Mouse (Mus musculus) heart, adult 8-10 months (tissue): ENCODE results near the gene Ccdc54. TPM values are rescaled to one million over a fixed set of nuclear protein-coding genes. Genes with fewer than 3 reads are reported as not detected.

Experiments used
- DNase-seq: peaks from one replicate; pipeline ENCODE4 v3.0.0; 2022; ENCODE audit warnings: low spot score
- total RNA-seq, 4 experiments: library from RNA; stranded (reverse); gene quantifications; 2 replicates each; pipeline ENCODE4 v1.2.4; 2022

Gene Ccdc54
- not detected for total RNA-seq

DNA sequence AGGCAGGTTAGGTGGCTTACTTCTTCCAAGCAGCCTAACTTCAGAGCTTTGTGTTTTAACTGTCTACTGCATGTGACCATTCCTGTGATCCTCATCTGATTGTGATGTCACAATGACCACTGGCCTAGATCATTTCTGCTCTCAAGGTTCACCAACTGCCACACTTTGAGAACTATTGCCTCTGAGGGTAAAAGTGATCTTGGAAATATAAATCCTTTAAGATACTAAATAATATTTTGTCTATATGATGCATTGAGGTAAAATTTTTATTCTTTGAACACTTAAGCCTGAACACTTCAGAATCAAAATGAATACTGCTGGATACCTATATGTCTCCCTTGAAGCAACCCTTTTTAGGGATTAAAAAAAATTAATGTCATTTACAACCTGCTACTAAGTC, at the start of gene Ccdc54:
Ccdc54 (minus strand) TSS at position 101 of the 400 bp plus-strand sequence.
- no peak for DNase-seq

DNA sequence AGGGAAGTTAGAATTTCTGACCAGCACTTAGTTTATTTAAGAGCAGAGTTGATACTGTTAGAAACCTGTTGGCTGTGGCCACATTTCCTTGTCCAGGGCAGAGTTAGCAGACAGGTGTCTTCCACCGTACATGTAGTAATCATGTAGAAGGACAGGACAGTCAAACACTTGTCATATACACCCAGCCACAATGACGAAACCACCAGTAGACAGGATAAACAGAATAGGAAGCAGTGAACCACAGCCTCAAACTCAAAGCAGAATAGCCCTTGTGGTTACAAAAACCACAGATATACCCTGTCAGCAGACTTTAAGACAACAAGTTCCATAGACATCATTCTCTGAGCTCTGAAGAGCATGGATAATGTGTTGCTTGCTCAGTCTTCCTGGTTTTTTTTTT, 41.6 kb upstream of the Ccdc54 start:
- DNase-seq: no peak

DNA sequence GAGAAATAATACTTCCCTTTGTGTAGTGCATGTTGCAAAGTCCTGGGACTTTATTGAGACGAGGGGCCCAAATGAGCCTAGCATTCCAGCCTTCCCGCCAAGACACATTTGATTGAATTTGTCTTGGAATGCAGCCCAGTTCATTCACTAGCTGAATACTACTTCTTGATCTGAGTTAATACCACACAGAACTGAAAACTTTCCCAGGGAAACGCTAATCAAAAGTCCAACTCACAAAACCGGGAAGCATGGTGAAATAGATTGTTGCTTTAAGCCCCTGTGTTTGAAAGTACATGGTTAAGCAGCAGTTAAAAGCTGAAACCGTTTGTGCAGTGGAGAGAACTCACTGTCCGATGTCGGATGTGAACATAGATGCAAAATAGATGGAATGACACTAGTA, 24.6 kb upstream of the Ccdc54 start:
- DNase-seq: no peak

DNA sequence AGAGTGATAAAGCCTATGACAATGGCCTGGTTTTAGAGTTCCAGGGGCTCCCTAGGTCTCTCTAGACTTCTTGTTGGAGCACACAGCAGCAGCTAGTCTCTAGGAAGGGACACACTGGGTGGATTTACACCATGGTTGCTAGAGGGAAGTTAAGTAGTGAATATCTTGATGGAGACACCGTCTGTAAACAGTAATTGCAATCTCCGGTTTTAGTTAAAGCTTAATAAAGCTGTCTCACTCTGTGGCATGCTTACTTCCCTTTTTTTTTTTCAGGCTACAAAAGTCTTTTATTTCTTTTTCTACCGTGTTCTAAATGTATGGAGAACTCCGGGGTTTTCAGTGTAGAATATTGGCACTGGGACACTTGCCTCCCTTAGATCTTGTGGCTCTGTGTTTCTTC, 22.0 kb upstream of the Ccdc54 start:
- DNase-seq: no peak

DNA sequence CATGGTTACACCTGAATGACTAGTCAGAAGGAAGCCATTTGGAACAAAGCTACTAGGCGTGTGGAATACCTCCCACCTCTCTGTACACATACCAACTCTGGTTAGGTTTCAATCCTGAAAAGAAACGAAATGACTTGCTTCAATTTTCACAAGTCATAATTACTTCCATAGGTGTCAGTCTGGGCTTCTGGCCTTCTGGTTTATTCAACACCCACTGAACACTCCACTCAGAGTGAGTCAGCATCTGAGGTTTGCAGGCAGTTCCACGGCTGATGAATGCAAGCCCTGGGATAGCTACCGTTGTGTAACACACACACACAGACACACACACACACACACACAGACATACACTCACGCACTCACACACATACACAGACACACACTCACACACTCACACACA, 19.6 kb upstream of the Ccdc54 start:
- DNase-seq: no peak

DNA sequence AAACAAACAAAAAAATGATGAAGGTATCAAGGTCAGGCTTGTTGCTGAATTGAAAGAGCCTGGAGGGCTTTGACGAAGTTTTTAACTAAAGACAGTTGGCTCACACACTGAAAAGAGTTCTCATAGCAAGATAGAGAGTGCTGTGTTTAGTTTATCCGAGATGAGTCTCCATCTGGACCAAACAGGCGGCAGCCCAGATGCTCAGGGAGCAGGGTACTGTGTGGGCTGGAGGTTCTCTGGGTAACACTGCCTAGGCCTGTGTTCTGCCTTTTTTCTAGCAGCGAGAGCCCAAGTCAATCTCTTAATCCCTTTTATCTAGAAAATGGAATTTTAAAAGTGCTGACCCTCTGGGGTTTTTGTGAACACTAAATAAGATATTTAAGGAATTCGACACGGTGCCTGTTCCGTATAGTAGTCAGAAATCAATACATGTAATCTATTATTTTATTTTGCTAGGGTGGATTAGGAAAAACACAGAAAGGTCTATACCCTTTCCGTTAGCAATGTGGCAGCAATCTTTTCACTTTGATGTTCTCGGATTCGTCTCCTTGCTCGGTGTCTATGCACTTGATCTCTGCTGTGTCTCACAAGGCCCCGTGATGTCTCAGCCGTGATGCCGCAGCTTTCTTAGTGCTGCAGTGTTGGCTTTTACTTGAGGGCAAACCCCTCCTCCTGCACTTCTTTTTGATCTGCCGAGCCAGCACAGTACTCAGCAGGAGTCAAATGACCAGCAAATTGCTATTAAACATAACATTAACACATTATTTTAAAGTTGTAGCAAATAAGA, 17.0 kb upstream of the Ccdc54 start:
- DNase-seq: no peak

DNA sequence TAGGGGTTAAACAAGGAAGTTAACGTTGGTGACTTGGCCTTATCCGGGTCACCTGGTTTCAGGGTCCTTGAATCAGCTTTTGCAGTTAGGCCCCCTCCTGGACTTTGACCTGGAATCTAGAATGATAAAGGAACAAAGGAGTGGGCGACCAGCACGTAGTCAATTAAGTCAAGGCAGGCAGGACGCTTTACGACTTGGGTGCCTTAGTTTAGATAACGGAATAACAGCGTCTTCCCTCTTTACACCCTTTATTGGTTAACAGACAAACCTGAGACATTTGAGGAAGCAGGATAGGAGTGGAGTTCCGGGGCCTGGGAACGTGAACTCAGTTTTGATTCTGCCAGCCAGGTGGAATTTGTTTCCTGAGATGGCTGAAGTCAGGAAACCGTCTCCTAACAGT, 13.9 kb upstream of the Ccdc54 start:
- DNase-seq: no peak

DNA sequence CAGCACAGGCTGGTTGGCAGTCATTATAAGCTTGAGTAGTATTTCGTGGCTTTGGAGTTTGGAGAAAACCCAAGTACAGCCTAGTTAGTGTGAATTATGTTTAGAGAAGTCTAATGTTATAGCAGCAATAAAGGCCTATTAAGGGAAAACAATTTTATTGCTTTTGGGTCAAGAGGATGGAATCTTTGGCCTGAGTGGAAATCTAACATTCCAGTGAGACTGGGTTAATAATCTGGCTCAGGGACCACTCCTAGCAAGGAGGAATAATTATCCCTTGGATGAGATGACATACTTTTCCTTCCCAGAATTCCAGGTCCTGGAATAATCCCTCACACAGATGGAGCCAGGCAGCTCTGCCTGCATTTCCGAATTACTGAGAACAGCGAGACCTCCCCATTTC, 11.0 kb upstream of the Ccdc54 start:
- no peak for DNase-seq

DNA sequence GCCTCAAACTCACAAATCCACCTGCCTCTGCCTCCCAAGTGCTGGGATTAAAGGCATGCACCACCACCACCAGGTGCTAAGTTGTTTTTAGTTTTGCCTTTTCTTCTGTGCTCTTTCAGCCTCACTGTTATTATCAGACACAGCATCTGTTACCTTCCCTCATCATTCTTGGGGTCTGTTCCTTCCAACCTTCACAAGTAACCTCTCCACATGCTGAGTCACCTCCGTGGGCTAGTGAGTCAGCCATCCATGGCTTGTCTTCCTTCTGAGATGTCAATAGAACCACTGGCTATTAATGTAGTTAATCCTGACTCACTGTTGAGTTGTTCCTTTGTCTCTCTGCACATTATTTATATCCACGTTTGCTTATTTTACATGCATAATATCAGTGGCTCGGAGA, 9.7 kb upstream of the Ccdc54 start:
- no peak for DNase-seq

DNA sequence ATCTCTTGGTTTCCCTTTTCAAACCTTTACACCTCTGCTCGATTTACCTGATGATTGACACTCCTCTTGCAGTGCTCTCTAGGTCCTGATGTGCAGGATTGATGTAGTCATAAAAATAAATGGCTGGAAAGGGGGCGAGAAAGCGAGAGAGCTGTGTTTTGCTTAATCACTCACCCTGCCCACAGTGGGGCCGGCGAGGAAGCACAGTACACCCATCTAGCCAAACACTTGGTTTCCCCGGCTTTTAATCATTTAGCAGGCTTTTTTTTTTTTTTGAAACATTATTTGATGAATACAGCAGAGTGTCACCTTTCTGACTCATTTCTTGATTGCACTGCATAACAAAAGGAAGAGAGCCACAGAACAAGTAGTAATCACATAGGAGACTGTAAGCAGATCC, 5.7 kb upstream of the Ccdc54 start:
- DNase-seq: no peak

DNA sequence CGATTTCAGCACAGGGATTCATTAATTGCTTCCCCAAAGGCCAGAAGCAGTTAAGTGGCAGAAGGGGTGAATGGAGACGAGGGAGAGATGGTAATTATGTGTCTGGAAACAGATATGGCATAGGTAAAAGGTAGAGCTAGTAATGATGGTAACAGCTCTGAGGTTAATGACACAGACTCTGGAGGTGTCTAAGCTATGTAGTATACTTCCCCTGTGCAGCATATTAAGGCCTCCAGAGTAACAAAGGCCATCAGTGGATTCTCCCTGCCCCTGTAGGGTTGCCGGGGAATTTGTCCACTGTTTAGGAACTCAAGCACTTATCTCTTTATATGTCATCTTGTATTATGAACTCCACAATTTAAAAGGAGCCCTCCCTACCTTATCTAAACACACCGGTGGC, 5.2 kb upstream of the Ccdc54 start:
- DNase-seq: no peak

DNA sequence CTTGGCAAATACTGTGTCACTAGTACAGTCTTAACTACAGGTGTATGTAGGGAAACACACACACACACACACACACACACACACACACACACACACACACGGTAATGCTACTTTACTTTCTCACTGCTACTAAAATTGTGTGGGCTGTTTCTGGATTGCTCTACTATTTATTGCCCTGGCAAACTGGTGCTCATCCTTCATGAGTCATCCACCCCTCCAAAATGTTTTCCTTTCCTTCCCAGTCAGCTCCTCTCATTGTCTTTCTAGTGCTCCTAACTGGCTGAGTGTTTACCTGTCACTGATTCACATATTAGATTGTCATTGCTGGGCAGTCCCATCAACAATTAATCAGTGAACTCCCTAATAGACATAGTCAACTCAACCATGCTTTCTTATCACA, 3.9 kb upstream of the Ccdc54 start:
- no peak for DNase-seq

DNA sequence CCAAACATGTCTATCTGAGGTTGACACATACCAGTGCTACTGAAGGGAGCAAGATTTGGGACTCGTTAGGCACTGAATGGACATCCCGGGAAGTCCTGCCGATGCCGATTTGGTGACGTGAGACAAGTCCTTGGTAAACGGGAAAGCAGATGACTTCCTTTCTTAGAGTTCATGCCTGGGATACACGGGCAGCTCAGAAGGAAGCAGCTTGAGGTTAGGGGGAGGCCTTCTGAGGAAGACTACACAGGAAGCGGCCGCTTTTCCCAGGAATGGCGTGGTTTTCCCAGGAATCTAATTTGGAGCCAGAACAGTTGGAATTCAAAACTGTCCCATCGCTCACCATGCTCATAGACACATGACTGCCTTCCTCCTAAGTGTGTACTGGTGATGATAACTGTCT, 2.4 kb upstream of the Ccdc54 start:
- no peak for DNase-seq

DNA sequence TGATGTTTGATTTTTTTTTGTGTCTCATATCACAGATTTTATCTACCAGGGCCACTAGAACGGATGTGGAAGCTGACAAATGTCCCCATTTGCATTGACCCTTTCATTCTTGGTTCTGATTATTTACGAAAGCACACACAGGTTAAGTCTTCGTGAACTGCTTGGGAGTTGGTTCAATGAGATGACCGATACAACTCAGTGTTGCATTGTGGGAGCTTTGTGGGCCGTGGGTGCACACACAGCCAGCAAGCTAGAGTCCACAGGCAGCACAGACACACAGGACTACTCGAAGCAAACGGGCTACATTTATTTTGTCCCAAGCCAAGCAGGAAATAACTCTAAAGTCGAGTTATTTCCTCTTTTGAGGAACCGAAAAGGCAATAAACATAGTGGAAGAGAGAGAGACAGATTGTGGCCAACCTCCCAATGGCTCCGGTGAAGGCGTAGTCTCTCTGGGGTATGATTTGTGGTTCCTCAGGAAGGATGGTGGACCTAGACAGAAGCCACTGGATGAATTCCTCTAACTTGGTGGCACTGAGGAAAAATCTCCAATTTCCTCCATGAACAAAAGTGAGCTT, 1.3 kb downstream of the Ccdc54 start:
- DNase-seq: no peak

DNA sequence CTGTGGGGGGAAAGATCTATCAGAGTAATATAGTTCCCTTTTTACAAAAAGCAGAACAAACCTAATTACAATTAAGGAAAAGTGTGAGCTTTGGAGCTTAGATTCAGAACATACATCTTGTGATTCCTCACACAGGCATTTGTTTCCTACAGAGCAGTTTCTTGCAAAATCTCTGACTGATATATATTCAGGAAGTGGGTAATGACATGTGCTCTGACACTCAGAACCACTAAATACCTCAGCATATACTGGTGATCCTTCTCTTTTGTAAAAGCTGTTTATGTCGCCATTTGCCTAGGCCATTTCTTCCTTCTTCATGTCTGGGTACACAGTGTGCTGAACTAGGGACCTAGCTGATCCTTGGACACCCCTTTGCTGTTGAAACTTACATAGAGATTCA, 2.8 kb downstream of the Ccdc54 start:
- no peak for DNase-seq

DNA sequence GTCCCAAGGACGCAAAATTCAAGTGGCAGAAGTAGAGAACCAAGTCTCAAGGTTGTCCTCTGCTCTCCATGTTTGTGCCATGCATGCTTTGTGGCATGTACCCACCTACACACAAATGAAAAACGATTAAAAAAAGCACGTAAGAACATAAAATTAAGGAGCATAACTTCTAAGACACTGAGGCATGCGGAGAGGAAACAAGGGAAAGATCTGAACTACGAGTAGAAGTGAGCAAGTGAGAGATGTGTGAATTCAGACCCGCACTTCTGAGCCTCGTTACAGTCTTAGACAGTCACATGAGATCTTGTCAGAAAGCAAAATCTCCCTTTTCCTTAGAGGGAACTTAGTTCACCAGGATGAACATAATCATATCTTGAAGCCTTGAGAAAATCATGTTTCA, 3.8 kb downstream of the Ccdc54 start:
- DNase-seq: no peak

DNA sequence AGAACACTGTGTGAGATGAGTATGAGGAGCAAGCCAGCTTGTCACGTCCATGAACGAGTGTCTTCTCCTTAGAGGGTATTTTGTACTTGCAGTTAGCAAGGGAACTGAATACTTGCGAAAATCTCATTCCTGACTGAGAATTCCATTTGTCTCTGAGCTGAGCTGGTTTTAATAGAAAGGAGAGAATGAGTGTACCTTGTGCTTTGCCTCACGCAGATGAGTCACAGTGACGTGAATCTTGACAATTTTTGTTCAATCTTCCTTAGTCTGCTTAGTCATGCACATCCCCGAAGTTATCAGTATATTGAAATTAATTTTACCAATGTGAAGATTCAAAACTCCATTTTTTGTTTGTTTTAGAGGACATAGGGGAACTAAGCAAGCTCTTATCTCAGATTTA, 12.6 kb downstream of the Ccdc54 start:
- no peak for DNase-seq

DNA sequence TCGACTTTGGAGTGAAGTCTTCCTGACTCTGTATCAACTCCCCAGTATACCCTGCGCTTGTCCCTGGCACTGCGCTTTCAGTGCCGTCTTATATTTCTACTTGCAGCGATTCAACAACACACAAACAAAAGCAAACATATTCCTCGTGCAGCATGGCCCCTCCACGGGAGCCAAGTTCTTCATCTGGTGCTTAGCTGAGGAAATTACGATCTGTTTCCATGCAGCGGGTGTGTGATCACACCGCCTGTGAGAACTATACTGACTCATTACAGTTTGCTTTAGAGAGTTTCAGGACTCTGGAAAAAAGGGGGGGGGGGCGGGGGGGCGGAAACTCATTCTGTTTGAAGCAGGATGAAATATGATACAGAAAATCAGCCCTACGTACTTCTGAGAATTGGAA, 18.4 kb downstream of the Ccdc54 start:
- DNase-seq: no peak

DNA sequence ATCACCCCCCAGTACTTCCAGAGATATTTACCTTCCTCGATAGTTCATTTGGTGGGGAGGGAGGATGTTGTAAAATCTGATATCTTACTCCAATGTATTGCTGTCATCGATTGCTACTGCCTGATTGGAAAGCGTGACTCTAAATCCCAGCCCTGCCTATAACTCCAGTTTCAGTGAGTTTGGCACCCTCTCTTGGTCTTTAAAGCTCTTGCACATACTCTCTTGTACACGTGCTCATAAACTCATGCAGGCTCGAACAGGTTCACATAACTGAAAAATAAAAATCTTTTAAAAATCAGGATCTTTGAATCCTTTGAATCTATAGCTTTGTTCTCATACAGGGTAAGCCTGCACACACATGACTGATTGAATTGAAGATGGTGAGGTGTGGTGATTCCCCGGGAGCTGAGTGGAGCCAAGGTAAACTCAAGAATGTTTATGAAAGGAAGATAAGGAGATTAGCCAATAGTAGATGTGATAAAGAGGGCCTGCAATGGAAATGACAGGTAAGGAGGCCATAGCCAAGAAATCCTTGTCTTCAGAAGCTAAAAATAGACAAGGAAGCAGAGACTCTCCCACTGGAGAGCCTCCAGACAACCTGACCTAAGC, 31.7 kb downstream of the Ccdc54 start:
- no peak for DNase-seq

DNA sequence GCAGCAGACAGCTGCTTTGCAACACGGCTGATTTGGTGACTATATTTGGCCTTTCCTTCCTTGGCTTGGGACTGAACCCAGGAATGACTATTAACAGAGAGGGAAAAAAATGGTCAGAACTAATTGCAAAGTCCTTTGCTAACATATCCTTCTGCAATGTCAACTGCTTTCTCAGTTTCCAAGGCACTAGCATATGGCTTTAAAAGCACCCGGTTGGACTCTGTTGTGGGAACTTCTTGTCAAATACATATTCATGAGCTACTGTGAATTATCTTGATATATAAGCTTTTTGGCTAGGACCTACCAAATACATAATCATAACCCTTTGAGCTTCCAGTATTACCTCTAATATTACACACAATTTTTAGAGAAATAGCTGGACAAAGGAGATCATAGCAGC, 37.1 kb downstream of the Ccdc54 start:
- no peak for DNase-seq

DNA sequence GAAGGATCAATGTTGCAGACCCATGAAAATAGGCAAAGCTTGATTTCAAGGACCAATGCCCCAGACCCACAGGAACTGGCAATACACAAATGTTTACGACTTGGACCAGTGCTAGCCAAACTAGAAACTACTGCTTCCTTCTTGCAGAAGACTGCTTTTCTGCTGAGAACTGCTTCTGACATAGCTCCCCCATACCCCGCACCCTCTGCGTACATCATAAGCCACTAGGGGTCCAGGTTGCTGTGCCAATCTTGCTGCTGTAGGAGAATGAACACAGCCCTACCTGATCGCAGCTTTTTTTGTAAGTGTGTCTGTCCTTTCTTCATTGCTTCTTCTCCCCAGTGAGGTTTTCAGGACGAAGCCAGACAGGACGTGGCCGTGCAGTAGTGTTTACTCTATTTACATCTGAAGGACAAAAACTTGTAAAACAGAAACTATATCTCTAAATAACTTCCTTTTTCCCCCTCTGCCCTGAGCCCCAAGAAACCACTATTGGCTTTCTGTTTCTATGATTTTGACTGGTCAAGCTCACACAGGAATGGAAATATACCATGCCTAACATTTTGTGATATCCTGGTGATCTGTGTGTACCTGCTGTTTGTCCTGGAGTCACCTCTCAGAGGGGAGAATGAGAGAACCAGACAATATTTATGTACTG, 39.0 kb downstream of the Ccdc54 start:
- no peak for DNase-seq

DNA sequence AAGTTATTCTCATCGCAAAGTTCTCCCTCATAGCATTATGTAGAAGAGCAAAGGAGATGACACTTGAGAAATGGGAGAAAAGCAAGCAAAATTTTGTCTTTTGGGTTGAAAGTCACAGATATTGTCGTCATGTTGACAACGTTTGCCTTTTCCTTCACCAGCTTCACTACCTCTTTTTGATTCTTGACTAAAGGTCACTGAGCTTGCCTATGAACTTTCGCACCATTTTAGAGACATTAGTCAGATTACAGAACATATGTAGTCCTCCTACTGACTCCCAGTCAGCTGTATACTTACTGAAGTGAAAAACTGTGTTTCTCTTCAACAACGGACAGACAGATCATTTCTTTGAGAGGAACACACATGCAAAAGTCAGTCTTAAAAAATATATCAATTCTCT, 40.0 kb downstream of the Ccdc54 start:
- no peak for DNase-seq
